Mouse (Mus musculus) neural tube, embryonic 11.5 days (tissue): Measurements from ENCODE around the gene Tap1. TPM values are rescaled to one million over a fixed set of nuclear protein-coding genes. Genes with fewer than 3 reads are reported as not detected.

ENCODE experiments used
- ATAC-seq: fragments of 200-750 bp; cut with Nextera tagmentation; 2 replicates; pipeline ENCODE4 v1.8.0; 2017; ENCODE audit warnings: moderate number of reproducible peaks, mild to moderate bottlenecking, moderate TSS enrichment, moderate library complexity; ENCODE audit not compliant: insufficient read depth, low FRiP score, low TSS enrichment
- DNase-seq: peaks from one replicate; pipeline ENCODE4 v3.0.0-alpha.2; 2015; ENCODE audit warnings: low spot score
- H3K27ac ChIP-seq: fragments of 300-500 bp; sonication (generic); 2 replicates; pipeline ENCODE4 v1.5.1; 2014; ENCODE audit warnings: low read depth, mild to moderate bottlenecking, low read length
- H3K27me3 ChIP-seq: fragments of 300-500 bp; sonication (generic); 2 replicates; pipeline ENCODE4 v1.6.1; 2014; ENCODE audit warnings: mild to moderate bottlenecking, low read length, mixed read lengths; ENCODE audit not compliant: control insufficient read depth, insufficient read depth
- H3K36me3 ChIP-seq: fragments of 300-500 bp; sonication (generic); 2 replicates; pipeline ENCODE4 v1.6.1; 2014; ENCODE audit warnings: mild to moderate bottlenecking, low read length, moderate library complexity, mixed read lengths; ENCODE audit not compliant: control insufficient read depth, insufficient read depth
- H3K4me1 ChIP-seq: fragments of 300-500 bp; sonication (generic); 2 replicates; pipeline ENCODE4 v1.6.1; 2014; ENCODE audit warnings: low read length, mixed read lengths; ENCODE audit not compliant: control insufficient read depth, insufficient read depth
- H3K4me2 ChIP-seq: fragments of 300-500 bp; sonication (generic); 2 replicates; pipeline ENCODE4 v1.6.1; 2014; ENCODE audit warnings: low read depth, mild to moderate bottlenecking, moderate library complexity
- H3K4me3 ChIP-seq: fragments of 300-500 bp; sonication (generic); 2 replicates; pipeline ENCODE4 v1.5.1; 2014; ENCODE audit warnings: low read depth, low read length
- H3K9ac ChIP-seq: fragments of 300-500 bp; sonication (generic); 2 replicates; pipeline ENCODE4 v1.6.1; 2014; ENCODE audit warnings: mild to moderate bottlenecking, low read length
- H3K9me3 ChIP-seq: fragments of 300-500 bp; sonication (generic); 2 replicates; pipeline ENCODE4 v1.6.1; 2016; ENCODE audit warnings: low read length; ENCODE audit not compliant: control insufficient read depth
- WGBS: fragments of 180-500 bp; shearing (Covaris S2); extraction: QIAGEN DNeasy Blood & Tissue Kit; methylation state at CpG from one replicate; pipeline ENCODE4 v1.1.7; 2014; 5-methylcytosine and 5-hydroxymethylcytosine counted together
- polyA plus RNA-seq: library from polyadenylated mRNA; unstranded; fragments of >200 nt; fragmentation: Nextera tagmentation; extraction: Ambion mirVana; gene quantifications from 2 replicates; pipeline ENCODE4 v1.2.1, GENCODE M21; 2014

Gene Tap1
- polyA plus RNA-seq, 1 experiment from 2014 or later, result 0.68 TPM

- peak overlapping the region; percentile 67 for H3K4me2 ChIP-seq
- peaks cover 8% of the 10 kb centered on the region for H3K4me1 ChIP-seq
- no peaks in the 10 kb centered on the region for H3K9me3 ChIP-seq
- no peak for DNase-seq
- no peak overlapping the region for H3K27ac ChIP-seq
- no peaks in the 10 kb centered on the region for H3K36me3 ChIP-seq
- 0 out of 2 replicates have a peak, but pooled peaks have one; percentile 9 for ATAC-seq
- peaks cover 38% of the 10 kb centered on the region for H3K27me3 ChIP-seq
- H3K9ac ChIP-seq, result no peak overlapping the region
- peak overlapping the region; percentile 39 for H3K4me3 ChIP-seq
- WGBS, result 3% methylated on average over 14 of the region's 14 CpGs
These were observed 480 bp upstream of the Tap1 start for GRCm38 (mm10) chr17:34186885-34187260.

DNA sequence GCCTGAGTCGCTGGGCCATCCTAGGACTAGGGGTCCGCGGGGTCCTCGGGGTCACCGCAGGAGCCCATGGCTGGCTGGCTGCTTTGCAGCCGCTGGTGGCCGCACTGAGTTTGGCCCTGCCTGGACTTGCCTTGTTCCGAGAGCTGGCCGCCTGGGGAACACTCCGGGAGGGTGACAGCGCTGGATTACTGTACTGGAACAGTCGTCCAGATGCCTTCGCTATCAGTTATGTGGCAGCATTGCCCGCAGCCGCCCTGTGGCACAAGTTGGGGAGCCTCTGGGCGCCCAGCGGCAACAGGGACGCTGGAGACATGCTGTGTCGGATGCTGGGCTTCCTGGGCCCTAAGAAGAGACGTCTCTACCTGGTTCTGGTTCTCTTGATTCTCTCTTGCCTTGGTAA, 657 bp downstream of the Tap1 start:
- no peaks in the 10 kb centered on the region for H3K36me3 ChIP-seq
- H3K27me3 ChIP-seq, result peaks cover 44% of the 10 kb centered on the region
- ATAC-seq, result 0 out of 2 replicates have a peak, but pooled peaks have one; percentile 4
- no peaks in the 10 kb centered on the region for H3K9me3 ChIP-seq
- DNase-seq, result no peak
- H3K4me2 ChIP-seq, result peak overlapping the region; percentile 67
- 4% methylated on average over 20 of the region's 20 CpGs for WGBS
- H3K4me3 ChIP-seq, result peak overlapping the region; percentile 39
- H3K27ac ChIP-seq, result no peak overlapping the region
- H3K9ac ChIP-seq, result peak overlapping the region; percentile 15
- H3K4me1 ChIP-seq, result peaks cover 8% of the 10 kb centered on the region

DNA sequence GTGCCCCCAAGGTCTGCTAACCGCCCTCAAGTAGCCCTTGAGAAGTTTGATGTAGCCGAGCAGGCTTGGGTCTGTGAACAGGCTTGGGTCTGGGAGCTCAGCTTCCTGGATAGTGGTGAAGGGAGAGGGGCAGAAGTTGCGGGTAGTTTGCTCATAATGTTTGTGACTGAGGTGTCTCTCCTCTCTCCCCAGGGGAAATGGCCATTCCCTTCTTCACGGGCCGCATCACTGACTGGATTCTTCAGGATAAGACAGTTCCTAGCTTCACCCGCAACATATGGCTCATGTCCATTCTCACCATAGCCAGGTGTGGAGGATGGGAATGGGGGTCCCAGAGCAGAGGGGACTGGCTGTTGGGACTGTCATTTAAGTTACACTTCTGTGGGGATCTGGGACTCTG, 1.6 kb downstream of the Tap1 start:
- H3K9me3 ChIP-seq, result no peaks in the 10 kb centered on the region
- peaks cover 52% of the 10 kb centered on the region for H3K27me3 ChIP-seq
- ATAC-seq (no peak), DNase-seq (no peak)
- H3K27ac ChIP-seq, result no peak overlapping the region
- H3K4me2 ChIP-seq, result no peak overlapping the region
- H3K9ac ChIP-seq, result no peak overlapping the region
- H3K4me3 ChIP-seq, result no peak overlapping the region
- peaks cover 8% of the 10 kb centered on the region for H3K4me1 ChIP-seq
- 67% methylated on average over 6 of the region's 6 CpGs for WGBS
- H3K36me3 ChIP-seq, result no peaks in the 10 kb centered on the region

DNA sequence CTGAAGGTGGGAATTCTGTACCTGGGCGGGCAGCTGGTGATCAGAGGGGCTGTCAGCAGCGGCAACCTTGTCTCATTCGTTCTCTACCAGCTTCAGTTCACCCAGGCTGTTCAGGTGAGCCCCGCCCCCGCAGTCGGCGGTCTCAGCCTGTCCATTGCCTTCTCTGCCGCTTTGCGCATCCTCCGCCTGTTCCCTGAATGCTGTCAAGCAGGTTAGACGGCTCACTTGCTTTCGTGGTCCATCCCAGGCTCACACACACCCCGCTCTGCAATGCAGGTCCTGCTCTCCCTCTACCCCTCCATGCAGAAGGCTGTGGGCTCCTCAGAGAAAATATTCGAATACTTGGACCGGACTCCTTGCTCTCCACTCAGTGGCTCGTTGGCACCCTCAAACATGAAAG, 5.5 kb downstream of the Tap1 start:
- Histone ChIP-seq H3K27ac (no peak overlapping the region), H3K4me3 (no peak overlapping the region), H3K9ac (no peak overlapping the region), H3K36me3 (no peaks in the 10 kb centered on the region), H3K4me1 (peaks cover 2% of the 10 kb centered on the region; the same call in 1 of the 2 replicates), H3K27me3 (peaks cover 64% of the 10 kb centered on the region), H3K9me3 (no peaks in the 10 kb centered on the region), H3K4me2 (no peak overlapping the region)
- DNase-seq (no peak), ATAC-seq (no peak)
- WGBS, result 23% methylated on average over 16 of the region's 16 CpGs

- Histone ChIP-seq H3K4me1 (no peaks in the 10 kb centered on the region), H3K4me3 (no peak overlapping the region), H3K27me3 (peaks cover 65% of the 10 kb centered on the region), H3K27ac (no peak overlapping the region), H3K4me2 (no peak overlapping the region), H3K9ac (no peak overlapping the region), H3K36me3 (no peaks in the 10 kb centered on the region), H3K9me3 (no peaks in the 10 kb centered on the region)
- DNase-seq, result no peak
- WGBS, result 50% methylated on average over 8 of the region's 8 CpGs
- no peak for ATAC-seq
These were observed 6.1 kb downstream of the Tap1 start for GRCm38 (mm10) chr17:34193468-34193867.

DNA sequence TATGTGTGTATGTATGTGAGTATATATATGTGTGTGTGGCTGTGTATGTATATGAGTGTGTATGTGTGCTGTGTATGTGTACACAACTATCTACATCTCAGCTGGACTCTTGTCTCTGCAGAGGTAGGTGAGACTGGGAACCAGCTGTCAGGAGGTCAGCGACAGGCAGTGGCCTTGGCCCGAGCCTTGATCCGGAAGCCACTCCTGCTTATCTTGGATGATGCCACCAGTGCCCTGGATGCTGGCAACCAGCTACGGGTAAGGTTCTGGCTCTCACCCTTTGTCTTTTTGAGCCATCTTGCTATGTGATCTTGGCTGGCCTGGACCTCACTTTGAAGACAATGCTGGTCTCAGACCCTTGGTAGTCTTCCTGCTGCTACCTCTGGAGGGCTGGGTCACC, 7.4 kb downstream of the Tap1 start:
- peaks cover 70% of the 10 kb centered on the region for H3K27me3 ChIP-seq
- no peak for ATAC-seq
- no peak overlapping the region for H3K9ac ChIP-seq
- WGBS, result 86% methylated on average over 4 of the region's 4 CpGs
- no peaks in the 10 kb centered on the region for H3K4me1 ChIP-seq
- no peak for DNase-seq
- H3K4me2 ChIP-seq, result no peak overlapping the region
- H3K36me3 ChIP-seq, result no peaks in the 10 kb centered on the region
- H3K4me3 ChIP-seq, result no peak overlapping the region
- H3K9me3 ChIP-seq, result no peaks in the 10 kb centered on the region
- H3K27ac ChIP-seq, result no peak overlapping the region

- Histone ChIP-seq H3K27me3 (peaks cover 73% of the 10 kb centered on the region), H3K9me3 (no peaks in the 10 kb centered on the region), H3K4me1 (no peaks in the 10 kb centered on the region), H3K27ac (no peak overlapping the region), H3K36me3 (no peaks in the 10 kb centered on the region), H3K4me3 (no peak overlapping the region), H3K4me2 (no peak overlapping the region), H3K9ac (no peak overlapping the region)
- ATAC-seq (no peak), DNase-seq (no peak)
- 33% methylated on average over 12 of the region's 12 CpGs for WGBS
These were observed 9.1 kb downstream of the Tap1 start for GRCm38 (mm10) chr17:34196491-34196890.

- H3K4me1 ChIP-seq, result no peaks in the 10 kb centered on the region
- peak; percentile 81 for DNase-seq
- H3K27ac ChIP-seq, result no peak within 1 kb of the TSS
- peak within 1 kb of the TSS; percentile 33 for H3K4me3 ChIP-seq
- peak within 1 kb of the TSS; percentile 47 for H3K4me2 ChIP-seq
- peak; percentile 55; the same call in 1 of the 2 replicates for ATAC-seq
- no peaks in the 10 kb centered on the region for H3K36me3 ChIP-seq
- no peaks in the 10 kb centered on the region for H3K9me3 ChIP-seq
- H3K9ac ChIP-seq, result no peak within 1 kb of the TSS
- WGBS, result 6% methylated on average over 41 of the region's 41 CpGs
- peaks cover 70% of the 10 kb centered on the region for H3K27me3 ChIP-seq
These were observed 9.9 kb downstream of the Tap1 start, which contains the start of gene Psmb8 for GRCm38 (mm10) chr17:34196941-34197894. TSS of gene Psmb8 (plus strand) at chr17:34197721.
